ENCODE assay signal across 13 mouse cellular contexts in genomic region chr1:43524332-43524731, GRCm38 (mm10).
"Had no signal": no experiment of that assay in that cellular context is flagged by ENCODE, and none has a peak within 500 bp of the region (broad histone marks: within the 10 kb centered on the region; RNA-seq: fewer than 3 reads in every experiment).

No protein-coding gene starts in this region.

- DNase-seq: gastrocnemius, adult 2 months; gastrocnemius, postnatal 10 days; gastrocnemius, postnatal 25 days; heart, adult 18-20 months; heart, postnatal 10 days; heart, postnatal 4 days; kidney, adult 18-20 months; kidney, adult 8-10 months; kidney, postnatal 10 days; kidney, postnatal 25 days; kidney, postnatal 4 days; layer of hippocampus, postnatal 36 days; left cerebral cortex, postnatal 4 days had no signal
